In the genomic region with DNA sequence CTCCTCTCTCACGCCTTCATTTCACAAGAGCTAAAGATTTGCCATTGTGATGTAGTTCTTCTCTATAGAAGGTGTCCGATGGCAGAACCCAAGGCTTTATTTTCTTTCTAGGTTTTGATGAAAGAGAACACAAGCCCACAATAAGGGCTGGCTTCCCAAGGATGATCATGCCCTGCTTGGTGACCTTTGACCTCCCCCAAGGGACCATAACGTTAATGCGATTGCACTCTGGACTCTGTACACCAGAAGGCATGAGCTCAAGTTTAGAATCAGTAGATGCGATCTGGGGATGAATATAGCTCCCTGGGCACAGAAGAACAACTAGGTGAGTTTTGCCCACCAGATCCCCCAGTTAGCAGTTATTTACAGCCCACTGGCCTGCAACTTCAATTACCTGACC, we compare ENCODE assay signal across 13 mouse cellular contexts.
"Had no signal": no experiment of that assay in that cellular context is flagged by ENCODE, and none has a peak within 500 bp of the region (broad histone marks: within the 10 kb centered on the region; RNA-seq: fewer than 3 reads in every experiment).

No protein-coding gene starts in this region.

- DNase-seq: liver; liver, embryonic 13.5 days; liver, postnatal 0 days; lung, postnatal 14 days; midbrain, embryonic 14.5 days; thymus, postnatal 36 days had no signal

- H3K9me3 ChIP-seq: hindbrain, embryonic 15.5 days; limb, embryonic 12.5 days; liver, embryonic 13.5 days; lung, embryonic 15.5 days; neural tube, embryonic 12.5 days; stomach, embryonic 15.5 days had no signal

- ATAC-seq: liver, postnatal 0 days had no signal

- H3K4me1 ChIP-seq: hindbrain, embryonic 15.5 days; neural tube, embryonic 12.5 days had no signal

- H3K27me3 ChIP-seq: hindbrain, embryonic 15.5 days; limb, embryonic 12.5 days; liver, embryonic 13.5 days; lung, embryonic 15.5 days; neural tube, embryonic 12.5 days; stomach, embryonic 15.5 days had no signal

- H3K36me3 ChIP-seq: hindbrain, embryonic 15.5 days; limb, embryonic 12.5 days; liver, embryonic 13.5 days; lung, embryonic 15.5 days; neural tube, embryonic 12.5 days; stomach, embryonic 15.5 days had no signal

- H3K27ac ChIP-seq: hindbrain, embryonic 15.5 days; layer of hippocampus, adult 2 months; limb, embryonic 12.5 days; liver, embryonic 13.5 days; lung, embryonic 15.5 days; macrophage; neural tube, embryonic 12.5 days; stomach, embryonic 15.5 days had no signal

- H3K4me2 ChIP-seq: hindbrain, embryonic 15.5 days; limb, embryonic 12.5 days; liver, embryonic 13.5 days; lung, embryonic 15.5 days; neural tube, embryonic 12.5 days; stomach, embryonic 15.5 days had no signal

- H3K9ac ChIP-seq: hindbrain, embryonic 15.5 days; limb, embryonic 12.5 days; liver, embryonic 13.5 days; liver, postnatal 0 days; lung, embryonic 15.5 days; neural tube, embryonic 12.5 days; stomach, embryonic 15.5 days had no signal

- H3K4me3 ChIP-seq: hindbrain, embryonic 15.5 days; layer of hippocampus, adult 2 months; limb, embryonic 12.5 days; liver, embryonic 13.5 days; lung, embryonic 15.5 days; neural tube, embryonic 12.5 days; stomach, embryonic 15.5 days had no signal
